Mouse (Mus musculus): ENCODE results near the gene Lrrk2.

Gene Lrrk2

DNA sequence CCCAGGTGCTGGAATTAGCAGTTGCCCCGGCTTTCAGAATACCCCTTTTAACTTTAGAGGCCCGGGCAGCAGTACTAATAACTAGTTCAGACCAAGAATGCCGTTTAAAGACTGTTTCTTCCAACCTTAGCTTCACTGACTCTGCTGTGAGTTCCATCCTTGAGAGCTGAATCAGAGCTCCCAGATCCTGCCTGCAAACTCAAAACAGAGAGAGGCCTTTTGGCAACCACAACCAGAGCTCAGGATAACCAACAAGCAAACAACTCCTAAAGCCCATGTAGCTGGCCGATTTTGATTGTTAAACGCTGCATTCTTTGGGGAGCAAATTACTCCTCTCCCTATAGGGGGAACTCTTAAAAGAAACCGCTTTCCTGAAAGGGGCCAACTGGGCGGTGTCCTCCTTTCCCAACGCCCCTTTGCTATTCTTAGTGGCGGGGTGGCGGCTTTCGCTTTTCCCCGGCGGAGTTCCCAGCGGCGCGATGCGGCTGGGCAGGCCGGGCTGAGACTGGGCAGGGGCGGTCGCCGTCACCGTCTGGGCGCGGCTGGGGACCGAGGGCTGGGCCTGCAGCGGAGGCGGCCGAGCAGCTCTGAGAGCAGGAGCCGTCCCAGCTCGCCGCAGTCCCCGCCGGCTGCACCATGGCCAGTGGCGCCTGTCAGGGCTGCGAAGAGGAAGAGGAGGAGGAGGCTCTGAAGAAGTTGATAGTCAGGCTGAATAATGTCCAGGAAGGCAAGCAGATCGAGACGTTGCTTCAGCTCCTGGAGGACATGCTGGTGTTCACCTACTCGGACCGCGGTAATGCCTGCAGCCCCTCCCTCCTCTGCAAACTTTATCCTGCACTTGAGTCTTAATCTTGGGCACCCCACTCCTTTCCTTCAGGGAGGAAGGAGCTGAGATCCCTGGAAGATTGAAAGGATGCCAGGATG lies at the start of gene Lrrk2:
Lrrk2 (plus strand) TSS at position 531 of the 924 bp plus-strand sequence.
- DNase-seq (ENCODE audit: low spot score), result peak; percentile 81

DNA sequence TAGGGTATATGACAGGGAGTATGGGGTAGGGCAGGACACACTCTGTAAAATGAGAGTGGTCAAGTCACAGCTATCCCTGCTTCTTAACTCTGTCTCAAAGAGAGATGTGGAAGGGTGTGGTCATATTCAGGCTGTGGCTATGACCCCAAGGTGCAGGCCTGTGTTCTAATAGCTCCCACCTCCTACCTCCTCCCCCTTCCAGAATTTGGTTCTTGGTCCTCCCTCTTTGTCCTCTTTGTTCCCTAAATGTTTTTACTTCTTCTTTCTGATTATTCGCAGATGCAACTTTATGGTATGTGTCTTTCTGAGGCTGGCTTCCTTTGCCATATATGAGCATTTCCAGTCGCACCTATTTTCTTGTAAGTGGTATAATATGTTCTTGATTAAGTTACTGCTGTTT lies 48.5 kb upstream of the Lrrk2 start:
- DNase-seq (ENCODE audit: low spot score), result no peak

DNA sequence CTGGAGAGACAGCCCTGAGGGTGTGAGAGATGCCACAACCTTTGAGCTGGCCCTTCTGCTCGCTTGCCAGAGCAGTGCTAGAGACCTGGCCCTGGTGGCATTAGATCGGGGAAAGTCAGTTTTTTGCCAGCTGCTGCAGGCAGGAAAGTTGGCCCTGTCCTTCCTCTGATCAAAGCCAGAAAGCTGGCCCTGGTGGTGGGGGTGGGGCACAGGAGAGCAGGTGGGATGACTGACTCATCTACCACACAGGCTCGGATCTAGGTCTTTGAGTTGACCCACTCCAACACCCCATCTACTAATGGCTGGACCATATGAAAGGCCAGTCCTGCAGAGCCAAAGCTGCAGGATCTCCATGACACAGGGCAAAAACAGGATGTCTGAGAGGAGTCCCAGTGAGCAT lies 43.8 kb upstream of the Lrrk2 start:
- no peak for DNase-seq (ENCODE audit: low spot score)

DNA sequence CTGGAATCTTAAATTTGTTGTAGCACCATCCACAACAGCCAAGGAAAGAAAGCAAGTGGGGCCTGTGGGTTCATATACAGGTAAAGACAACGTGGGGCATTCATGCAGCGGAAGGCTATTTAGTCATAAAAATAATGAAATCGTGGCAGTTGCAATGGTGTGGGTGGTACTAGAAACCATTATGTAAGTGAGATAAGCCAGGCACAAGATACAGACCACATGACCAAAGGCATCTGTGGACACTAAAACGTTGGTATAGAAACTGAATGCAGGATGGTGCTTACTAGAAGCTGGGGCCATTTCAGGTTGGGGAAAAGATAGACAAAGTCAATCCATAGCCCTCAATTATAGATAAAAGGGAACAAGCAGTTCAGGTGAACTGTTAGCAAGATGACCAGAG lies 40.5 kb upstream of the Lrrk2 start:
- no peak for DNase-seq (ENCODE audit: low spot score)

DNA sequence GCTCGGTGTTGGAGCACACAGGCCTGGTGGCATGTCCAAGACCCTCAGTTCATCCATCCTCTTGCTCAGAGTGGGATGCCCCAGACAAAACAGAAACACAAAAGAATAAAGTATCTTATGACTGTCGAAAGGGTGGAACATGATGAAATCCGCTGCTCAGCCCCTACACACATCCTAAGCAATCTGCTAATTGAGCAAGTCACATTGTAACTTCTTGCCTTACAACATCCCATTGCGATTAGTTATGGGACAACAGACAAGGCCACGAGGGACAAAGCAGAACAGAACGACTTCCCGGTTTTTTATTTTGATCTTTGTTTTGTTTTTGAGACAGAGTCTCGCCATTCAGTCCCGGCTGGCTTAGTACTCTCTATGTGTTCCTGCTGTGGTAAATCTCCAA lies 39.9 kb upstream of the Lrrk2 start:
- DNase-seq (ENCODE audit: low spot score), result no peak

DNA sequence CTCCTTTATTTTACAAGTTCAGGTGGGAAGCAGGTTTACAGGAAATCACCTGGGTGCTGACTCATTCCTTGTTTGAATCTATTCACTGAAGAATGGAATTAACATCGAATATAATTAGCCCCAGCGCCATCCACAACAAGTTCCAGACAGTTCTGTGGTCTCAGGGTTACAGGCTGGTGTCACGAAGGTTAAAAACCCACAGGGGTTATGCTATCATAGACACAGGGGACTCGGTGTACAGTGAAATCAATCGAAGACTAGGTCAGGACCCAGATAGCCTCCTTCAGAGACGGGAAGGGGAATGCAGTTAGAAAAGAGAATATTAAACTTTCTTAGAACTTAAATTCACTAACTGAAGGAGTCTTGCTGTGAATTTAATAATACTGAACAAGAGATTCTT lies 39.2 kb upstream of the Lrrk2 start:
- no peak for DNase-seq (ENCODE audit: low spot score)

DNA sequence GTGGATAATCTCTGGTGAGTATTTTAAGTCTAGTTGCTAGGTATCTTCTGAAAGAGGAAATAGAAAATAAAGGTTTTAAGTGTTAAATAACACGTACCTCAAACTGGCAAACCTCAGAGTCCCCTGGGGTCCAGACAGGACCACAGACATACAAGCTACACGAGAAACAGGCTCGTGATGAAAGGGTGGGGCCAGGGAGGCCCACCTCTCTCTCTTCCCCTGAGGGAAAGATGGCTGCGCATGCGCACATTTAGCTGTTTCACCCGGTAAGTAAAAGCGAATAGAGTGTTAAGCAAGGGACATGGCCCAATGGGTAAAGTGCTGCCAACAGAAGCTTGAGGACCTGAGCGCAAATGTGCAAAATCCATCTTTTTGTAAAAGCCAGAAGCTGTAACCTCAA lies 38.7 kb upstream of the Lrrk2 start:
- DNase-seq (ENCODE audit: low spot score), result no peak

DNA sequence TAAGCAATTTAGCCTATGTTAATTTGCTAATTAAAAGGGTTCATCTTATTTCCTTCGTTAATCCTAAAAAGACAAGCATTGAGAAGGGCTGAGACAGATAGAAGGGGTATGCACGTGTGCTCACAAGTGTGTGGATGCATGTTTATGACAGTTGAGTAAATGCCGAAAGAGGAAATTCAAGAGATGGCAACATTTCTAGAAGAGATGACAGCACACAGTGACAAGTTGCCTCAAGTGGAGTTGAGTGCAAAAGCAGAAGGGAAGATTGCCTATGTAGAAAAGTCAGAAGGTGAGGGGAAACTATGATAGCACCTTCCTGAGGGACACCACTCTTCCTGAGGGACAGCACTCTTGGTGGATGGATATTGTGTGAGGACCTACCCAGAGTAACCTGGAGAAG lies 31.3 kb upstream of the Lrrk2 start:
- no peak for DNase-seq (ENCODE audit: low spot score)

DNA sequence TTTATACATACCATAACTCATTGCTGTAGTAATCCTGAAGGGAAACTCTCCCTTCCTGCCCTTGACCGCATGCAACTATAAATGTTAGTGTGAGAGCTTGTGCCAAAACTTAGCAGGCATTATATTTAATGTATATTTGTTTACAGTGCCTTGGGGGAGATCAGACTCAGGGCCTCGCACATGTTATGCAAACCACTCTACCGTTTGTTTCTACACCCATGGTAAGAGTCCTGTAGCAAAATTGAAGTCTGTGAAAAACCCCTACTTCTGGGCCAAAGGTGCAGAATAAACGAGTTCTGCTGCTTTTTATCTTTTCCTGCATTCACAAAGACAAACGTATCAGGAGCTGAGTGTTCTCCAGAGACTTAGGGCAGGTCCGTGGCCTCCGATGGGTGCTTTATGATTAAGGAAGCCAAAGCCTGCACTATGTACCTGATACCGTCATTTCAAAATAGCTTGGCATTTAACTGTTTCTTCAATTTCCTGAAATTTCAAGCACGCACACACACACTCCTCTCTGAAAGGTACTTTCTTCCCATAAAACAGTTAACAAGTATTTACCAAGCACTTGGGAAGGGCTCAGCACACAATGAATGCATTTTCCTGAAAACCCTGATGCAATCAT lies 30.2 kb upstream of the Lrrk2 start:
- DNase-seq (ENCODE audit: low spot score), result no peak

DNA sequence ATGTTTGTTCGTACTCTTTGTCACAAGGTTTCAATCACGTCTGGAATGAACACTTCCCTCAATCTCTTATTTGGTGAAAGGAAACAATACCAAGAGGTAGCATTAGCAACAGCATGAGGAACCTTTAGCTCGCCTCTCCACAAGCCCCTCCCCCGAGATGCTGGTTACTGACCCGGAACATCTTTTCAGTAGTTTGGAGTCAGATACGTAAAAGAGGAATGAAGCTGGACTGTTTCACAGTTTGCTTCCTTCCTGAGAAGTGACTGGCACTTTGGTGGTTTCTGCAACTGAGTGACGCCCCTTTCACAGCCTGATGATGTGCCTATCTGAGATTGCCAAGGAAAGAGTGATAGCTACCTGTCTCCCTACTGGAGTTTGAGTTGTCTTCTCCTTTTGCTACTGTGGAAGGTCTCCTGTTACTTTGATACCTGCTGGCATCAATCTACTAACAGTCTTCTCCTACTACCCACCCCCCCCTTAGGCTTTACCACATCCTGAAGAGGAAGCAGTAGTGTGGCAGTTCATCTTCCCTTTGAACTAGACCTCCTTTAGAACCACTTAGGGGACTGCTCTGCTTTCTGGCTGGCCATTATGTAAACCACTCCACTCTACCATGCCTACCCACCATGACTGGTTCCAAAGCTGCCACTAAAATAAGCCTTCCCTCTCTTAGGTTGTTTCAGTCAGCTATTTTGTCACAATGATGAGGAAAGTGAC lies 29.2 kb upstream of the Lrrk2 start:
- no peak for DNase-seq (ENCODE audit: low spot score)

DNA sequence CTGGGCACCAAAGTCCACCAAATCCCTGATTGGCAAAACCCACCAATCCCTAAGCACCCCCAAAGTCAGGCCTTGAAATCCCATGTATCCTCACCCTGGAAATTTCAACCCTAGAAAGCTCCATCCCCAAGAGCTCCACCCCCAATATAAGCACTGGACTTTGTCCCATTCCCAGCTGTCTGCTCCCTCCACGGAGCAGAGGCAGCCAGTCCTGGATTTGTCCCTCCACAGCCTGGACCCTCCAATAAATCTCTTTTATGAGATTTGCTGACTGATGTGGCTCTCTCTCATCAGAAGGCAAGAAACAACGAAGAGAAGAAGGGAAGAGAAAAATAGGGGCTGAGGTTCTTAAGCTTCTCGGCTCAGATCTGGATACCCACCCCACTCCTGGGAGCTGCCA lies 22.7 kb upstream of the Lrrk2 start:
- DNase-seq (ENCODE audit: low spot score), result no peak

DNA sequence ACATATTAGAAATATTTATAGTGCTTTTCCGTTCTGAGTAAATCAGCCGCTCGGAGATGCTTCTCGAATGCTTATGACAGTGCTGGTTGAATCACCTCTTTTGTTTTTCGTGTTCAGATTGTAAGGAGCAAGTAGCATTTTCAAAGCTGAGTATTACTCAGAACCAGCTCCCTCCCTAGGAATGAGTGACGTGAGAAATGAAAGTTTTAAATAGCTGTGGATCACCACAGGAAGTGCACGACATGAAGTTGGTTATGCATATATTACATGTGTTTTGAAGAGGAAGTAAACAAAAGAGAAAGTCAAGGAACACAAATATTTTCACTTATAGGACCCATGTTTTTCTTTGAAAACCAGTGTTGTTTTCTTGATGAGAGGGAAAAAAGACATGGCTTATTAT lies 21.5 kb upstream of the Lrrk2 start:
- DNase-seq (ENCODE audit: low spot score), result no peak

DNA sequence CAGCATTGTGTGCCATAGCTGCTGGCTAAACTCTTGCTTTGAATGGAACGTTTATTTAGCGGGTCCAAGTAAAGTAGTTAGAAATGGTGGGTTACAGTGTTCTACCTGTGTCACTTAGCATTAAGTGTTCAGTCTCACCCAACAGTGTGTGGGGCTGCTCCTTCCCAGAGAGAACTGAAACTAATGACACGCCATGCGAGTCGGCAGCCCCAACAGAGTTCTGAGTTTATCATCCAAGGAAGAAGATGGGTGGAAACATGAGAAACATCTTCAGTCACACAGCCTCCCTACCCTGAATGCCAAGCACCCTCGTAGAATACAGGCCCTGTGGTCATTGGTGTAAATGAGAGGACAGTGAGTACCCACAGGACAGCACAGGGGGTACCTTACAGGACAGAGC lies 14.7 kb upstream of the Lrrk2 start:
- DNase-seq (ENCODE audit: low spot score), result no peak

DNA sequence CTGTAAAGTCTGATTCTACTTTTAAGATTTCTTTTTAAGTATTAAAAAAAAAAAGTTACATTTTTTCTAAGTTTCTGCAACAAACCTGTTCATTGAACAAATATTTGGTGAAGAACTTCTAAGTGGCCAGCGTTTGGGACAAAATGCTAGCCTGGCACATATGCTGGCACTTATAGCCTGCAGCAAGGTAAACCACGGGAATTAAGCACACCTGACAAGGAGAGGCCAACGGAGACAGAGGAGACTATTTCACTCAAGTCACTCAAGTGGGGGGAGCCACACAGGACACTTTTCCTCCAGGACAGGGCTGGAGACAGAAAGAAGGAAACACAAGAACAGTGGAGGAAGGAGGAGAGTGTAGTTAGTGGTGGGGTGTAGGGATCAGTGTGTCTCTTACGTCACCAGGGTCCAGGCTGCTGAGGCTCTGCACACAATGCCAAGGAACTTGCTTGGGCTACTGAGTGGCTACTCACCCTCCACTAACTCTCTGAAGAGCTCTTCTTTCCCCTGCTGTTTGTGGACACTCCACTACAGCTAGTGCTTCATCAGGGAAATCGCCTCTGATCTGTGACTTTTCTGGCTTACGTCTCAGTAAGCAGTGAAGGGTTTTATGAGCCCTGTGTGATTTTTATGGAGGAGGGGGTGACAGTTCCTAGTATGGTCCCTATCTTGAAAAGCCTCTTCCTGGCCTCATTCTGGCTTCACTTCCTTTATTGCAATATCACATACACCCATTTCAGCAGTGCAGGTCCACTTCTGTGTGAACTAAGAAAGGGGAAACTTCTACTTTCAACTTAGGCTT lies 12.5 kb upstream of the Lrrk2 start:
- DNase-seq (ENCODE audit: low spot score), result no peak

DNA sequence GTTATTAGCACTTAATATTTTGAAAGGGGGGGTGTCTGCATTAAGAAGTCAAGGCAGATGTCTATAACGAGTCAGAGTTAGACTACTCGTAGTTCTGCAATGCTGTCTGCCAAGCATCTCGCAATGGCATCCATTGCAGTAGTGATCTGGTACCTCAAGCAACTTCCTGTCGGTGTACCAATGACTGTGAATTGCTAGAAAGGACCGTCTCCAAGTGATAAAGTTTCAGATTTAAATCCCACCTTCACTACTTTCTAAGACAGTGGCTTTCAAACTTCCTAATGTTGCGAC lies 12.0 kb upstream of the Lrrk2 start:
- DNase-seq (ENCODE audit: low spot score), result no peak

DNA sequence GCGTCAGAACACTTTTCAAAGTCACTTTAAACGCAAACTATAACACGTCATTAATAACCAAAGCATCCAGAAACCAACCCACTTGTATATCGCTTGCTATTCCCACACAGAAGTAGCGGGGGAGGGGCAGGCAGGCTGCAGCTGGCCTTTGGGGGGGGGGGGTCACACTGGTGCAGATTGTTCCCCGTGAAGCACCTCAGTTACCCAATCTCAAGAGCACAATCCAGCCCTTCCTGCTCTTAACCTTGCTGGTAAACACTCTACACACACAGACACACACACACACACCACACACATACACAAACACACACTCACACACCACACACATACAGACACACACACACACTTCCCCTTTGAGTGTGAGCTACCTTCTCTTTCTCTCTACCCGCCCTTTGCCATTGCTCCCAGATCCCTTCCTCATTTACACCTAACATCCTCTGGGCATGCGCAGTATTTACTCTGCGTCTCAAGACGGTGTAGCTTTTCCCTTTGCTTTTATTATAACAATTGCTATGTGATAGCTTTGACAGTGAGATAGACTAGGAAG lies 8.3 kb upstream of the Lrrk2 start:
- no peak for DNase-seq (ENCODE audit: low spot score)

DNA sequence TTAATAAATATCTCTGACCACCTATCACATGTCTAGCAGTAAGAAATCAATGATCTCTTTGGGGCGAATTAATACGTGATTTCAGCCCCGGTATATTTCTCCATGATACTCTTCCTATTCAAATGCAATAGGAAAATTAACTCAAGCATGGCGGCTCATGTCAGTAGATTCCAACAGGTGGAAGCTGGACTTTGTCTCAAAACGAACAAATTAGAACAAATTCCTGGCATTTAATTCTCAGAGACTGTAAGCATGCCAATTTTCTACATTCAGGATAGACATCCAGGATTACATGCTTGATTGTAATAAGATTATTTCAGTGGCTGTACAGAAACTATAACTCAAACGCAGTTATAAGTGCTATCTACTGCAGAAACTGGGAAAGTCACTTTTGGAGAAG lies 7.4 kb upstream of the Lrrk2 start:
- DNase-seq (ENCODE audit: low spot score), result no peak

DNA sequence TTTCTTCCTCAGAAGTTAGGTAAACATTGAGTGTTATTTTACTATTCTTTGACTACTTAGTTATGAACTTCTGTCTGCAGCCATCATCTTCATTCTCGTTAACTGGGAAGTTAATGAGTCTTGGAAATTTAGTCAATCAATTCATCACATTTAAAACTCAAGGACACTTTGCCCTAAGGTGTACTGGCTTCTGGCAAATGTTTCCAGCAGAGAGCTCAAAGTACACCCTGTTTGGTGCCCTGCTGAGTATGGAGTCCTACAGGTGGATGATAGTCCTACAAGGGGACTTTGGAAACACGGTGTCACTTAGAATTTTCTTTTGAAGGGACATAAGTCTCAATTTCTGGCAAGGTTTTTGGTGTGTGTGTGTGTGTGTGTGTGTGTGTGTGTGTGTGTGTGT lies 1.8 kb upstream of the Lrrk2 start:
- no peak for DNase-seq (ENCODE audit: low spot score)

DNA sequence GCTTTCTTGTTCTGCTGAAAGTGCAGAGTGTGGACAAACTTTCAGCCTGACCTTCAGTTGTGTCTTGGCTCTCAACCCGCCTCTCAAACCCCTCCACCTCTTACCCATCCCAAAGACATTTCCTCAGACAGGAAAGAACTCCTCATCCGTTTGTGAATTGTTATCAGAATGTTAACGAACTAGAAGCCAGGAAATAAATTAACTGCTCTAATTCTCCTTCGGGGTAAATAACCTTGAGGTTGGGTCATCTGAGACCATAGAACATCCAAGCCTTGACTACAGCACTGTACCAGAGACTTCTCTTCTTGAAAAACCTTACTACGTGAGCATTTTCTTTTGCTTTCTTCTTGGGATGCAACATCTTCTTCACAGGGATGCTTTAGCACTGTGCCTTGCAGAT lies 988 bp upstream of the Lrrk2 start:
- no peak for DNase-seq (ENCODE audit: low spot score)

DNA sequence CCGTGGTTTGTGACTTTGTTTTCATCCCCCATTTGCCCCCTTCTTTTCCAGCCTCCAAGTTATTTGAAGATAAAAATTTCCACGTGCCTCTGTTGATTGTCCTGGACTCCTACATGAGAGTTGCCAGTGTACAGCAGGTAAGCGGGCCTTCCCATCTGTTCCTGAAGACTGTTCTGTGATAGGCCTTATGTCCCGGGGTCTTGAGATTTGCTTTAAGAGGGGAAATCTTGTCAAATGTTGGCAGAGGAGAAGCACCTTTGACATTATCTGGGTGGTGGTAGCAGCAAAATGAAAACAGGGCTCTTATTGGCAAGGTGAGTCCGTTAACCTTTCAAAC lies 562 bp downstream of the Lrrk2 start:
- DNase-seq (ENCODE audit: low spot score), result no peak

DNA sequence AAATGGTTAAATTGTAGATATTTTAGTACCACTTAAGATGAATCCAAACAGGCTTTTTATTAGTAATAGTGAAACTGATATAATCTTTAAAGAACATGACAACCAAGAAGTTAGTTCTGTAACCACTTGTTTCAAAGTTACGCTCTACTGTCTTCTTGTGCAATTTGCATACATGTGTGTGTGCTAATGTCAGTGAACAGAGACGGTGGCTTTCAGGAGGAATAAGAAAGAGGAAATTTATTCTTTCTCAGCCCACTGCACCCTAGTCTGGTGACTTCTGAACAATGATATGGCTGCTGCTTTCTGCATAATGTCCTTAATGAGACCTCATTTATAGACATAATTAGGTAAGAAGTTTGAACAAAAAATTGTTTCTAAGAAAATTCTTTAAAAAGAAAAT lies 7.1 kb downstream of the Lrrk2 start:
- DNase-seq (ENCODE audit: low spot score), result no peak

DNA sequence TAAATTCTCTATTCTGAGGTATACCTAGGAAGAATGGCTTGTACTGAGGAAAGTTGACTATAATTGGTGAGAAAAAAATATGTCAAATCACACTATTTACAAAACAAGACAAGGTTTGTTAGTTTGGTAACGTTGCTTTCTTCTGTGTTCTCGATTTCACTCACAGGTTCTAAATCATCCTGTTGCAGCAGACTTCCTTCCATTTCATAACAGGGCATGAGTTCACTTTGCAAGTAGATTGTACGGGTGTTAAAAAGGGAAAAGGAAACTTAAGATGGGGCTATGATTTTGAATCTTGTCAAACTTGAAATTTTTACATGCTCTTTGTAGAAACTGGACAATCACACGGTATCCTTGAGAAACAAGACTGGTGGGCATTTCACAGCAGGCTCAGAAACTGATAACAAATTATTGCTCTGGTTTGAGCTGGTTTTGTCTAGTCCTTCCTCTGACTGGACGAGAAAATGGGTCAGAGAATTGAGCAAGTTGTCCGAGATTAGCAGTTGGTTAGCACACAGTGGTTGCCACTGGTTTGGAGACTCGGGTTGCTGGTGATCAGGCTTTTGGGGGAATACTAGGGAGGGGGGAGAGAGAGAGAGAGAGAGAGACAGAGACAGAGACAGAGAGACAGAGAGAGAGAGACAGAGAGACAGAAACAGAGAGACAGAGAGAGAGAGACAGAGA lies 13.0 kb downstream of the Lrrk2 start:
- no peak for DNase-seq (ENCODE audit: low spot score)

Data from ovary, adult 18-20 months (tissue).